Mouse (Mus musculus): ENCODE data around the gene Fam228a. TPM values are rescaled to one million over a fixed set of nuclear protein-coding genes. Genes with fewer than 3 reads are reported as not detected.
A peak's percentile ranks its signal among the peaks of the same experiment; 100 is the strongest.

Fam228a gene
- total and polyA plus RNA-seq, 2 experiments from 2014 or later = 0.49 to 0.99 TPM

- Histone ChIP-seq H3K9me3 (ENCODE audit: low read length) (no peaks in the 10 kb centered on the region), H3K4me1 (ENCODE audit: insufficient read depth, low read length) (no peaks in the 10 kb centered on the region), H3K9ac (replicated peaks; ENCODE audit: low read length) (no peak overlapping the region), H3K36me3 (ENCODE audit: insufficient read depth, low read length) (no peaks in the 10 kb centered on the region; the same call in 1 of the 2 replicates), H3K27me3 (ENCODE audit: insufficient read depth, low read length) (no peaks in the 10 kb centered on the region), H3K4me3 (ENCODE audit: low read length) (no peak overlapping the region), H3K27ac (no peak overlapping the region), H3K4me2 (ENCODE audit: low read depth, low read length) (no peak overlapping the region)
- ATAC-seq (no peak), DNase-seq (ENCODE audit: low spot score) (no peak)
- TF ChIP-seq CTCF (IDR thresholded peaks at IDR 0.05; ENCODE audit: low read depth) = no peak
- 84% methylated on average over 2 of the region's 2 CpGs for WGBS
These were observed 49.8 kb downstream of the Fam228a start for GRCm38 (mm10) chr12:4688386-4688785.

- no peak overlapping the region for H3K9ac ChIP-seq (replicated peaks; ENCODE audit: low read length)
- no peaks in the 10 kb centered on the region for H3K9me3 ChIP-seq (ENCODE audit: low read length)
- TF ChIP-seq CTCF (IDR thresholded peaks at IDR 0.05; ENCODE audit: low read depth) = no peak
- no peak for ATAC-seq
- no peak overlapping the region for H3K4me3 ChIP-seq (ENCODE audit: low read length)
- H3K36me3 ChIP-seq (ENCODE audit: insufficient read depth, low read length) = no peaks in the 10 kb centered on the region; the same call in none of the 2 replicates
- WGBS = 83% methylated on average over 4 of the region's 4 CpGs
- no peaks in the 10 kb centered on the region for H3K4me1 ChIP-seq (ENCODE audit: insufficient read depth, low read length)
- no peak overlapping the region for H3K27ac ChIP-seq
- no peak for DNase-seq (ENCODE audit: low spot score)
- no peaks in the 10 kb centered on the region for H3K27me3 ChIP-seq (ENCODE audit: insufficient read depth, low read length)
- no peak overlapping the region for H3K4me2 ChIP-seq (ENCODE audit: low read depth, low read length)
These were observed 52.8 kb downstream of the Fam228a start for GRCm38 (mm10) chr12:4685441-4685840.

GRCm38 (mm10) chr12:4679971-4680370 is 58.3 kb downstream of the Fam228a start:
- H3K27me3 ChIP-seq (ENCODE audit: insufficient read depth, low read length) = no peaks in the 10 kb centered on the region
- peaks cover 11% of the 10 kb centered on the region for H3K36me3 ChIP-seq (ENCODE audit: insufficient read depth, low read length)
- WGBS = 67% methylated on average over 4 of the region's 4 CpGs
- no peak overlapping the region for H3K9ac ChIP-seq (replicated peaks; ENCODE audit: low read length)
- no peak overlapping the region for H3K4me3 ChIP-seq (ENCODE audit: low read length)
- H3K9me3 ChIP-seq (ENCODE audit: low read length) = no peaks in the 10 kb centered on the region
- no peak overlapping the region for H3K4me2 ChIP-seq (ENCODE audit: low read depth, low read length)
- H3K27ac ChIP-seq = no peak overlapping the region
- DNase-seq (ENCODE audit: low spot score) = no peak
- no peak for TF ChIP-seq CTCF (IDR thresholded peaks at IDR 0.05; ENCODE audit: low read depth)
- ATAC-seq = no peak
- no peaks in the 10 kb centered on the region for H3K4me1 ChIP-seq (ENCODE audit: insufficient read depth, low read length)

- TF ChIP-seq CTCF (IDR thresholded peaks at IDR 0.05; ENCODE audit: low read depth) = no peak
- H3K27ac ChIP-seq = peak overlapping the region; percentile 61; the same call in 1 of the 2 replicates
- no peak for ATAC-seq
These were observed 61.9 kb downstream of the Fam228a start for GRCm38 (mm10) chr12:4676336-4676735.

GRCm38 (mm10) chr12:4665675-4666037 is 72.6 kb downstream of the Fam228a start:
- Histone ChIP-seq H3K36me3 (ENCODE audit: insufficient read depth, low read length) (peaks cover 26% of the 10 kb centered on the region; the same call in 1 of the 2 replicates), H3K27me3 (ENCODE audit: insufficient read depth, low read length) (no peaks in the 10 kb centered on the region), H3K4me2 (ENCODE audit: low read depth, low read length) (no peak overlapping the region), H3K27ac (no peak overlapping the region), H3K4me3 (ENCODE audit: low read length) (no peak overlapping the region), H3K4me1 (ENCODE audit: insufficient read depth, low read length) (no peaks in the 10 kb centered on the region), H3K9me3 (ENCODE audit: low read length) (no peaks in the 10 kb centered on the region), H3K9ac (replicated peaks; ENCODE audit: low read length) (no peak overlapping the region)
- DNase-seq (ENCODE audit: low spot score) (peak; percentile 18), ATAC-seq (no peak)
- WGBS = 60% methylated on average over 5 of the region's 5 CpGs
- TF ChIP-seq CTCF (IDR thresholded peaks at IDR 0.05; ENCODE audit: low read depth) = no peak

More at GRCm38 (mm10) chr12:4676336-4676735, 61.9 kb downstream of the Fam228a start:
- Histone ChIP-seq H3K9me3 (ENCODE audit: low read length) (no peaks in the 10 kb centered on the region), H3K27me3 (ENCODE audit: insufficient read depth, low read length) (no peaks in the 10 kb centered on the region), H3K9ac (replicated peaks; ENCODE audit: low read length) (no peak overlapping the region), H3K4me1 (ENCODE audit: insufficient read depth, low read length) (no peaks in the 10 kb centered on the region), H3K4me2 (ENCODE audit: low read depth, low read length) (no peak overlapping the region), H3K4me3 (ENCODE audit: low read length) (no peak overlapping the region), H3K36me3 (ENCODE audit: insufficient read depth, low read length) (peaks cover 31% of the 10 kb centered on the region)
- WGBS = 58% methylated on average over 1 of the region's 1 CpGs
- no peak for DNase-seq (ENCODE audit: low spot score)

- peak overlapping the region; percentile 28; the same call in 1 of the 2 replicates for H3K27ac ChIP-seq
- no peak overlapping the region for H3K4me3 ChIP-seq (ENCODE audit: low read length)
- H3K4me2 ChIP-seq (ENCODE audit: low read depth, low read length) = no peak overlapping the region
- peaks cover 25% of the 10 kb centered on the region; the same call in 1 of the 2 replicates for H3K36me3 ChIP-seq (ENCODE audit: insufficient read depth, low read length)
- no peak for ATAC-seq
- no peaks in the 10 kb centered on the region for H3K4me1 ChIP-seq (ENCODE audit: insufficient read depth, low read length)
- no peak for TF ChIP-seq CTCF (IDR thresholded peaks at IDR 0.05; ENCODE audit: low read depth)
- H3K9me3 ChIP-seq (ENCODE audit: low read length) = no peaks in the 10 kb centered on the region
- no peak overlapping the region for H3K9ac ChIP-seq (replicated peaks; ENCODE audit: low read length)
- WGBS = 72% methylated on average over 7 of the region's 7 CpGs
- no peaks in the 10 kb centered on the region for H3K27me3 ChIP-seq (ENCODE audit: insufficient read depth, low read length)
- DNase-seq (ENCODE audit: low spot score) = no peak
These were observed 73.1 kb downstream of the Fam228a start for GRCm38 (mm10) chr12:4664929-4665674.

Other genes starting within 250 kb of the Fam228a start
- 14.3 and 27.7 TPM in 2 replicates for gene Itsn2, start 145.8 kb downstream of the Fam228a start, total RNA-seq (2014; rRNA removed)
- gene Itsn2, start 145.8 kb downstream of the Fam228a start, polyA plus RNA-seq (2015; fragmentation: Nextera tagmentation; extraction: Ambion mirVana) = 18.8 and 19.9 TPM in 2 replicates
- gene Gm3625, start 145.5 kb downstream of the Fam228a start, total RNA-seq (2014; rRNA removed) = not detected in 2 replicates
- not detected in 2 replicates for gene Gm3625, start 145.5 kb downstream of the Fam228a start, polyA plus RNA-seq (2015; fragmentation: Nextera tagmentation; extraction: Ambion mirVana)
- gene Pfn4, start 30.6 kb upstream of the Fam228a start, total RNA-seq (2014; rRNA removed) = 5.9 and 13.0 TPM in 2 replicates
- 19.9 and 22.7 TPM in 2 replicates for gene Pfn4, start 30.6 kb upstream of the Fam228a start, polyA plus RNA-seq (2015; fragmentation: Nextera tagmentation; extraction: Ambion mirVana)
- gene Fam228b, start 30.8 kb upstream of the Fam228a start, total RNA-seq (2014; rRNA removed) = 3.7 and 4.2 TPM in 2 replicates
- gene Fam228b, start 30.8 kb upstream of the Fam228a start, polyA plus RNA-seq (2015; fragmentation: Nextera tagmentation; extraction: Ambion mirVana) = 8.1 and 9.3 TPM in 2 replicates
- 64.7 and 77.8 TPM in 2 replicates for gene Sf3b6, start 79.1 kb upstream of the Fam228a start, total RNA-seq (2014; rRNA removed)
- 299 and 347 TPM in 2 replicates for gene Sf3b6, start 79.1 kb upstream of the Fam228a start, polyA plus RNA-seq (2015; fragmentation: Nextera tagmentation; extraction: Ambion mirVana)
- gene Fkbp1b, start 103.2 kb upstream of the Fam228a start, total RNA-seq (2014; rRNA removed) = 73.2 and 77.4 TPM in 2 replicates
- 101 and 103 TPM in 2 replicates for gene Fkbp1b, start 103.2 kb upstream of the Fam228a start, polyA plus RNA-seq (2015; fragmentation: Nextera tagmentation; extraction: Ambion mirVana)
- 9.9 and 10.3 TPM in 2 replicates for gene Wdcp, start 104.9 kb upstream of the Fam228a start, total RNA-seq (2014; rRNA removed)
- 14.5 and 15.0 TPM in 2 replicates for gene Wdcp, start 104.9 kb upstream of the Fam228a start, polyA plus RNA-seq (2015; fragmentation: Nextera tagmentation; extraction: Ambion mirVana)
- 3.6 and 3.8 TPM in 2 replicates for gene Mfsd2b, start 135.9 kb upstream of the Fam228a start, total RNA-seq (2014; rRNA removed)
- 1.5 and 1.8 TPM in 2 replicates for gene Mfsd2b, start 135.9 kb upstream of the Fam228a start, polyA plus RNA-seq (2015; fragmentation: Nextera tagmentation; extraction: Ambion mirVana)
- gene Ubxn2a, start 169.3 kb upstream of the Fam228a start, total RNA-seq (2014; rRNA removed) = 19.0 and 26.1 TPM in 2 replicates
- gene Ubxn2a, start 169.3 kb upstream of the Fam228a start, polyA plus RNA-seq (2015; fragmentation: Nextera tagmentation; extraction: Ambion mirVana) = 49.2 and 50.8 TPM in 2 replicates
- 25.0 and 30.5 TPM in 2 replicates for gene Atad2b, start 178.9 kb upstream of the Fam228a start, total RNA-seq (2014; rRNA removed)
- gene Atad2b, start 178.9 kb upstream of the Fam228a start, polyA plus RNA-seq (2015; fragmentation: Nextera tagmentation; extraction: Ambion mirVana) = 8.4 and 8.8 TPM in 2 replicates

Measured in hindbrain, postnatal 0 days (tissue).